Mouse (Mus musculus) hindbrain, embryonic 10.5 days (tissue): ENCODE measurements around the gene Pcsk4. TPM values are rescaled to one million over a fixed set of nuclear protein-coding genes. Genes with fewer than 3 reads are reported as not detected.

Experiments used
- DNase-seq: peaks from one replicate; pipeline ENCODE4 v3.0.0-alpha.2; 2017; ENCODE audit warnings: low spot score
- H3K27ac ChIP-seq: fragments of 300-500 bp; sonication (generic); 2 replicates; pipeline ENCODE4 v1.5.1; 2016; ENCODE audit warnings: mild to moderate bottlenecking, moderate library complexity
- H3K27me3 ChIP-seq: fragments of 300-500 bp; sonication (generic); 2 replicates; pipeline ENCODE4 v1.6.1; 2016; ENCODE audit warnings: mild to moderate bottlenecking; ENCODE audit not compliant: poor library complexity, insufficient read depth, severe bottlenecking
- H3K36me3 ChIP-seq: fragments of 300-500 bp; sonication (generic); 2 replicates; pipeline ENCODE4 v1.6.1; 2016; ENCODE audit warnings: mild to moderate bottlenecking, moderate library complexity
- H3K4me1 ChIP-seq: fragments of 300-500 bp; sonication (generic); replicated peaks from 2 replicates; pipeline ENCODE4 v1.6.1; 2016; ENCODE audit warnings: mild to moderate bottlenecking
- H3K4me3 ChIP-seq: fragments of 300-500 bp; sonication (generic); 2 replicates; pipeline ENCODE4 v1.5.1; 2016; ENCODE audit warnings: mild to moderate bottlenecking, moderate library complexity
- H3K9me3 ChIP-seq: fragments of 300-500 bp; sonication (generic); 2 replicates; pipeline ENCODE4 v1.6.1; 2016; ENCODE audit warnings: mild to moderate bottlenecking, moderate library complexity
- WGBS: fragments of 180-500 bp; shearing (Covaris S2); methylation state at CpG from one replicate; pipeline ENCODE4 v1.1.7; 2016; 5-methylcytosine and 5-hydroxymethylcytosine counted together
- polyA plus RNA-seq: library from polyadenylated mRNA; unstranded; fragments of >200 nt; fragmentation: Nextera tagmentation; extraction: Ambion mirVana; gene quantifications from 2 replicates; pipeline ENCODE4 v1.2.1, GENCODE M21; 2016

The Pcsk4 gene
- polyA plus RNA-seq, 1 experiment from 2014 or later, result 3.3 TPM

GRCm38 (mm10) chr10:80330084-80330483 is 786 bp upstream of the Pcsk4 start:
- Histone ChIP-seq H3K4me1 (peaks cover 47% of the 10 kb centered on the region), H3K27ac (peak overlapping the region; percentile 71), H3K4me3 (peak overlapping the region; percentile 58), H3K36me3 (peaks cover 3% of the 10 kb centered on the region; the same call in 1 of the 2 replicates), H3K9me3 (no peaks in the 10 kb centered on the region), H3K27me3 (peaks cover 73% of the 10 kb centered on the region)
- no peak for DNase-seq
- WGBS, result 2% methylated on average over 41 of the region's 41 CpGs

DNA sequence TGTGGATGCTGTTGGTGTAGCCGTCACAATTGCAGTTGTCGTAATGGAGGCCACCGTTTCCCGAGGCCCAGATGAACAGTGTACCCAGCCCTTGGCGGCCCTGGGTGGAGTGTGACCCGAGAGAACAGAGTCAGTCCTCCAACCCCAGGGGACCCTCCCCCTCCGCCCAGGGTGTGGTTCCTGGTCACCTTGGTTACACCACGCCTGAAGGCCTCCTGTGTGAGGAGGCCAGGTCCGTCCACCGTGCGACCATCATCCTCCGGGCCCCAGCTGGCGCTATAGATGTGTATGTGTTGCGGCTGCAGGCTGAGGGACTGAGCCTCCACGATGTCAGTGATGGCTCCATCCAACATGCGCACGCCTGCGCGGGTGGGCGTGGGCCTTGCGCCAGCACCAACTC is 4.3 kb downstream of the Pcsk4 start:
- no peaks in the 10 kb centered on the region for H3K36me3 ChIP-seq
- H3K4me3 ChIP-seq, result no peak overlapping the region
- peaks cover 63% of the 10 kb centered on the region for H3K27me3 ChIP-seq
- peaks cover 48% of the 10 kb centered on the region for H3K4me1 ChIP-seq
- DNase-seq, result no peak
- no peaks in the 10 kb centered on the region for H3K9me3 ChIP-seq
- H3K27ac ChIP-seq, result no peak overlapping the region
- 80% methylated on average over 21 of the region's 21 CpGs for WGBS

- peaks cover 63% of the 10 kb centered on the region for H3K27me3 ChIP-seq
- WGBS, result 75% methylated on average over 17 of the region's 17 CpGs
- peak overlapping the region; percentile 73 for H3K4me3 ChIP-seq
These were observed 4.9 kb downstream of the Pcsk4 start for GRCm38 (mm10) chr10:80324120-80325037.

DNA sequence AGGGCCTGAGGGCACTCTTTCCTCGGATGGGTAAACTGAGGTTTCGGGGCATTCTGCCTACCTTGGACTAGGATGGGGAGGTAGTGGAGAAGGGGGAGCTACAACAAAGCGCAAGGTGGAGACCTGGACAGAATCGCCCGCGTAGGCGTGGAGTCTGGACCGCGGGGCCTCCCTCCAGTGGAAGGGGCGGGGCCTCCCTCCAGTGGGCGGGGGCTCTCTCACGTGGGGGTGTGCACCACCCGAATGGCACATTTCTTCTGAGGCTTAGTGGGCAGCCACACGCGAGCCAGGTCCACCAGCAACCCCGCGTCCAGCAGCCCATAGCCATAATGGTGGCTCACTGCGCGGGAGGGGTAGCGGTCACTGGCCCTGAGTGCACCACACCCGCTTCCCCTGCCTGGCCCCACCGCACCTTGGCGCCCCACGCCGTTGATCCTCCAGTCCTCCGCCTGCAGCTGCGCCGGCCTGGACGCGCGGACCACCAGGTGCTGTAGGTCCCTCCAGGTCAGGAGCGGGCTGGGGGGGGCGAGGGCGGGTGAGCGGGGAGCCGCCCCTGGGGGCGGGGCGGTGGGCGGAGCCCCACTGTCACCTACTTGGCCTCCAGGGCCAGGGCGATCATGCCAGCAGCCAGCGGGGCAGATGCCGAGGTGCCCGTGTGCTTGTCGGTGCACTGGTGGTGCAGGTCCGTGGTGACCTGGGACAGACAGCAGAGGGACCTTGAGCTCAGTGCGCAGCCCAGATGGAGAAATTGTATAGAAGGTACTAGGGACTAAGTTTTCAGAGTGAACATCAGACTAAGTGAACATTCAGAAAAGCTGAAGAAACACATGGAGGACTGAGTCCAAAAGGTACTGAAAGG is 5.8 kb downstream of the Pcsk4 start:
- Histone ChIP-seq H3K27me3 (peaks cover 60% of the 10 kb centered on the region), H3K27ac (peak overlapping the region; percentile 85), H3K4me3 (peak overlapping the region; percentile 73), H3K36me3 (peaks cover 9% of the 10 kb centered on the region), H3K9me3 (no peaks in the 10 kb centered on the region), H3K4me1 (peaks cover 47% of the 10 kb centered on the region)
- WGBS, result 2% methylated on average over 46 of the region's 46 CpGs
- DNase-seq, result peak; percentile 59

More at GRCm38 (mm10) chr10:80324120-80325037, 4.9 kb downstream of the Pcsk4 start:
- DNase-seq, result no peak
- Histone ChIP-seq H3K27ac (0 out of 2 replicates have a peak overlapping the region, but pooled peaks have one; percentile 10), H3K4me1 (peaks cover 47% of the 10 kb centered on the region), H3K36me3 (no peaks in the 10 kb centered on the region; the same call in 1 of the 2 replicates), H3K9me3 (no peaks in the 10 kb centered on the region)

- Histone ChIP-seq H3K27me3 (peaks cover 56% of the 10 kb centered on the region), H3K9me3 (no peaks in the 10 kb centered on the region), H3K36me3 (peaks cover 15% of the 10 kb centered on the region), H3K4me1 (peaks cover 54% of the 10 kb centered on the region), H3K27ac (peak overlapping the region; percentile 85), H3K4me3 (peak overlapping the region; percentile 73)
- no peak for DNase-seq
- 4% methylated on average over 28 of the region's 28 CpGs for WGBS
These were observed 6.5 kb downstream of the Pcsk4 start for GRCm38 (mm10) chr10:80322811-80323211.

DNA sequence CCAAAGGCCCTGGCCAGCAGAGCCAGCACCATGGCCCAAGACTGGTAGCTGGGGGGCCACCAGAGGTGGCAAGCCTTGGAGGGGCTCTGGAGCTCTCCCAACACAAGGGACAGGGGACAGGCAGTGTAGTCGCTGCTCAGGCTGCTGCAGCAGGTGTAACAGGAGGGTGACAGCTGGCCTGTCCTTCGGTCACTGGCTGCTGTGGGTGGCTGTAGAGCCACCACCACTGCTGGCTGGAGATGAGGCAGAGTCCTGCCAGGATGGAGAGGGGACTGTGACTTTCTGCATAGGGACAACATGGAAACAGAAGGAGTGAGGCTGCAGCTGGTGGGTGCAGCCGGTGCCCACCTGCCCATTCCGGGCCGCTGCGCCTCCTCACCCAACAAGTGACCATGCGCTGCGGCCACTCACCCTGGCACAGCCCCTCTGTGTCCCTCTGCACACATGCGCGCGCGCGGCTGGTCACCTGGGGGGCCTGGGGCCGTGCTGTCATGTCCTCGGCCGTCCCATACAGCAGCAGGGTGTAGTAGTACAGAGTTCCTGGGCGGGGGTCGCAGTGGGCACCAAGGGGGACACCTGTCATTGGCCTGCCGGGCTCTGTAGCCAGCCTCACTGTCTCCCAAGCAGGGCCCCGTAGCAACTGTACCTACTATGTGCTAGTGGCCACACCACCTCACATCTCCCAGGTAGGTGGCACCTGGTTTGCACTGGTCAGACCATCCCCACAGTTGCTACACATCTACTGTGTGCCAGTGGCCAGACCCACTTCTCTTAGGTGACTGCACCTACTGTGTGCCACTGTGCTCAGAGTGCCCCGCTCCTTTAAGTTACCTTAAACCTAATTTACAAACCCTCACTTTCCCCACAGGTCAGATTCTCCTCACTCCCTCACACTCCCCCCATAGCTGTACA is 7.4 kb downstream of the Pcsk4 start:
- H3K27ac ChIP-seq, result peak overlapping the region; percentile 19; the same call in 1 of the 2 replicates
- peaks cover 58% of the 10 kb centered on the region for H3K27me3 ChIP-seq
- 90% methylated on average over 21 of the region's 21 CpGs for WGBS

GRCm38 (mm10) chr10:80321014-80321669 is 8.2 kb downstream of the Pcsk4 start:
- Histone ChIP-seq H3K4me1 (peaks cover 69% of the 10 kb centered on the region), H3K4me3 (peak overlapping the region; percentile 73; the same call in 1 of the 2 replicates), H3K9me3 (no peaks in the 10 kb centered on the region), H3K27me3 (peaks cover 62% of the 10 kb centered on the region), H3K36me3 (peaks cover 32% of the 10 kb centered on the region), H3K27ac (0 out of 2 replicates have a peak overlapping the region, but pooled peaks have one; percentile 19)
- WGBS, result 79% methylated on average over 6 of the region's 6 CpGs
- DNase-seq, result no peak

More for the DNA sequence above, 7.4 kb downstream of the Pcsk4 start:
- H3K36me3 ChIP-seq, result peaks cover 24% of the 10 kb centered on the region
- H3K4me3 ChIP-seq, result peak overlapping the region; percentile 73
- no peak for DNase-seq
- H3K4me1 ChIP-seq, result peaks cover 62% of the 10 kb centered on the region
- no peaks in the 10 kb centered on the region for H3K9me3 ChIP-seq

DNA sequence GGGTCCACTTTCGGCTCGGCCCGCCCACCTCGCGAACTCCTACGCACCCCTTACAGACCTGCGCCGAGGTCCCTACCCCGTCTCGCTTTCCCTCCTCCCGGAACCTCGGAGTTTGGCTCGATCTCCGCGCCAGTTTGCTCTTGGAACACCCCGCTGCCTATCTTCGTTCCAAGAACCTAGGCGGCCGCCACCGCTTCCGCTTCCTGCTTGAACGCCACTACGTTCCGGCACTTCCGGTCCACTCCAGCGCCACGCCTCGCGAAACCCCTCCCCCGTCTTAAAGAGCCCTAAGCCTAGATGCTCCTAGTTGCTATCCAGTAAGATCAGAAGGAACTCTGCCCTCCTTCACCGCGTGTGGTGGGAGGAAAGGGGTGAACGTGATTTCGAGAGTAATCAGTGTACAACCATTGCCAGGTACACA is 8.9 kb downstream of the Pcsk4 start, which contains the start of gene 2310011J03Rik:
TSS of gene 2310011J03Rik (minus strand) at position 198 of the 421 bp plus-strand sequence.
- peaks cover 77% of the 10 kb centered on the region for H3K4me1 ChIP-seq
- peaks cover 40% of the 10 kb centered on the region for H3K36me3 ChIP-seq
- peak within 1 kb of the TSS; percentile 78 for H3K4me3 ChIP-seq
- peaks cover 62% of the 10 kb centered on the region for H3K27me3 ChIP-seq
- peak; percentile 92 for DNase-seq
- H3K9me3 ChIP-seq, result no peaks in the 10 kb centered on the region
- under 1% methylated on average over 34 of the region's 34 CpGs for WGBS
- H3K27ac ChIP-seq, result peak within 1 kb of the TSS; percentile 85

DNA sequence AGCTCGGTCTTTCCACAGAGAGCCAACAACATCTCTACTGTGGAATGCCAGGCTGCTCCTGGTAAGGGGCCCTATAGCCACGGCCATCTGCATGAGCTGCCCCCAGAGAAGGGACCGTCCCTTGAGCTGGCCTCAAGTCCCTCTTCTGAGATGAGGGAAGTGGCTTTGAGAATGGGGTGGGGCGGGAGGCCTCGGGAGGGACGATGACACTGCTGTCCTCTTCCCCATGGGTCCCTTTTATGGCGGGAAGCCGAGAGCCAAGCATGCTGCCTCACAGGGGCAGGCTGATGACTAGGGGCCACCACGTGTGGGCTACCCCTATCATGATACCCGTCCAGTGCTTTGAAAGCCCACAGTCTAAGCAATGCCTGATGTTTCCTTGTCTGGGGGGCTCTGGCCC is 12.3 kb downstream of the Pcsk4 start:
- peaks cover 67% of the 10 kb centered on the region for H3K27me3 ChIP-seq

DNA sequence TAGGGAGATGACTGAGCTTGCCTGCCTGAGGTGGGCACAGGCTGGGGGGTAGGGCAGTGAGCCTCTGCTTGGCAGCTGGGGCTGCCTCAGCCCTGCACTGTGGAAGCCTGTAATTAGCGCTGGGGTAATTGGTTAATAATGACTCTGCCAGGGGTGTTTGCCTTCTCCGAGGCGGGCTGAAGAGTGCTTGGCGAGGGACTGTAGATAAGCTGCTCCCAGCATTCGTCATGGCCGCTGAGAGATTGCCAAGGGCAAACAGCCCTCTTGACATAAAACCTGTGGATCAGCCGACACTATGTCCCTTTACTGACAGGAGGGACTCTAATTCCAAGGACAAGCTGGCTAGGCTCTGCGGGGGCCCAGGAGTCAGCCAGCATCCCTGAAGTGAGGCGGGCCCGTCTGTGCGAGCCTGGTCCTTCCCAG is 12.9 kb downstream of the Pcsk4 start:
- peaks cover 80% of the 10 kb centered on the region for H3K36me3 ChIP-seq
- H3K27me3 ChIP-seq, result peaks cover 67% of the 10 kb centered on the region
- H3K9me3 ChIP-seq, result no peaks in the 10 kb centered on the region
- H3K27ac ChIP-seq, result no peak overlapping the region
- 44% methylated on average over 11 of the region's 11 CpGs for WGBS
- H3K4me1 ChIP-seq, result peaks cover 79% of the 10 kb centered on the region
- no peak overlapping the region for H3K4me3 ChIP-seq
- DNase-seq, result no peak

More for the DNA sequence above, 12.3 kb downstream of the Pcsk4 start:
- H3K27ac ChIP-seq, result no peak overlapping the region
- peaks cover 86% of the 10 kb centered on the region for H3K4me1 ChIP-seq
- no peaks in the 10 kb centered on the region for H3K9me3 ChIP-seq
- H3K4me3 ChIP-seq, result peak overlapping the region; percentile 78; the same call in 1 of the 2 replicates
- peaks cover 73% of the 10 kb centered on the region for H3K36me3 ChIP-seq
- DNase-seq, result no peak
- WGBS, result 66% methylated on average over 10 of the region's 10 CpGs

- peaks cover 90% of the 10 kb centered on the region for H3K36me3 ChIP-seq
- peaks cover 73% of the 10 kb centered on the region for H3K4me1 ChIP-seq
- H3K27ac ChIP-seq, result 0 out of 2 replicates have a peak overlapping the region, but pooled peaks have one; percentile 2
- H3K9me3 ChIP-seq, result no peaks in the 10 kb centered on the region
- no peak for DNase-seq
- WGBS, result 52% methylated on average over 27 of the region's 27 CpGs
- H3K27me3 ChIP-seq, result peaks cover 78% of the 10 kb centered on the region
- 0 out of 2 replicates have a peak overlapping the region, but pooled peaks have one; percentile 4 for H3K4me3 ChIP-seq
These were observed 14.0 kb downstream of the Pcsk4 start for GRCm38 (mm10) chr10:80315315-80315714.
